Mouse (Mus musculus) midbrain, embryonic 11.5 days (tissue): Measurements from ENCODE around the gene Dnajc6. TPM values are rescaled to one million over a fixed set of nuclear protein-coding genes. Genes with fewer than 3 reads are reported as not detected.

Experiments used
- ATAC-seq: fragments of 200-750 bp; cut with Nextera tagmentation; 2 replicates; pipeline ENCODE4 v1.8.0; 2017; ENCODE audit warnings: moderate TSS enrichment, moderate library complexity; ENCODE audit not compliant: low FRiP score
- DNase-seq: peaks from one replicate; pipeline ENCODE4 v3.0.0; 2015; ENCODE audit warnings: low spot score; ENCODE audit errors: missing footprints
- H3K27ac ChIP-seq: fragments of 300-500 bp; sonication (generic); 2 replicates; pipeline ENCODE4 v1.5.1; 2014; ENCODE audit warnings: low read depth, low read length
- H3K27me3 ChIP-seq: fragments of 300-500 bp; sonication (generic); 2 replicates; pipeline ENCODE4 v1.6.1; 2014; ENCODE audit warnings: mild to moderate bottlenecking, low read length, moderate library complexity, mixed read lengths; ENCODE audit not compliant: control insufficient read depth, insufficient read depth
- H3K36me3 ChIP-seq: fragments of 300-500 bp; sonication (generic); 2 replicates; pipeline ENCODE4 v1.6.1; 2014; ENCODE audit warnings: mild to moderate bottlenecking, low read length, moderate library complexity, mixed read lengths; ENCODE audit not compliant: control insufficient read depth, insufficient read depth
- H3K4me1 ChIP-seq: fragments of 300-500 bp; sonication (generic); 2 replicates; pipeline ENCODE4 v1.6.1; 2014; ENCODE audit warnings: low read length; ENCODE audit not compliant: control insufficient read depth, insufficient read depth
- H3K4me2 ChIP-seq: fragments of 300-500 bp; sonication (generic); 2 replicates; pipeline ENCODE4 v1.6.1; 2014; ENCODE audit warnings: mild to moderate bottlenecking, moderate library complexity
- H3K4me3 ChIP-seq: fragments of 300-500 bp; sonication (generic); 2 replicates; pipeline ENCODE4 v1.5.1; 2014; ENCODE audit warnings: low read depth, low read length
- H3K9ac ChIP-seq: fragments of 300-500 bp; sonication (generic); 2 replicates; pipeline ENCODE4 v1.6.1; 2014; ENCODE audit warnings: low read length
- H3K9me3 ChIP-seq: fragments of 300-500 bp; sonication (generic); 2 replicates; pipeline ENCODE4 v1.6.1; 2016; ENCODE audit warnings: low read length; ENCODE audit not compliant: control insufficient read depth
- WGBS: fragments of 180-500 bp; shearing (Covaris S2); extraction: QIAGEN DNeasy Blood & Tissue Kit; methylation state at CpG from one replicate; pipeline ENCODE4 v1.1.7; 2014; 5-methylcytosine and 5-hydroxymethylcytosine counted together
- polyA plus RNA-seq: library from polyadenylated mRNA; unstranded; fragments of >200 nt; fragmentation: Nextera tagmentation; extraction: Ambion mirVana; gene quantifications from 2 replicates; pipeline ENCODE4 v1.2.1, GENCODE M21; 2014

The Dnajc6 gene
- polyA plus RNA-seq, 1 experiment from 2014 or later = 4.3 TPM

- no peaks in the 10 kb centered on the region for H3K9me3 ChIP-seq
- no peak overlapping the region for H3K4me3 ChIP-seq
- no peaks in the 10 kb centered on the region for H3K4me1 ChIP-seq
- WGBS = 77% methylated on average over 1 of the region's 1 CpGs
- H3K27me3 ChIP-seq = no peaks in the 10 kb centered on the region
- H3K9ac ChIP-seq = no peak overlapping the region
- DNase-seq = no peak
- no peak overlapping the region for H3K4me2 ChIP-seq
- H3K27ac ChIP-seq = no peak overlapping the region
- no peak for ATAC-seq
- no peaks in the 10 kb centered on the region for H3K36me3 ChIP-seq
Measured at GRCm38 (mm10) chr4:101460114-101460513, 36.3 kb upstream of the Dnajc6 start.

- 89% methylated on average over 2 of the region's 2 CpGs for WGBS
- Histone ChIP-seq H3K9me3 (no peaks in the 10 kb centered on the region), H3K27ac (no peak overlapping the region), H3K36me3 (no peaks in the 10 kb centered on the region), H3K4me3 (no peak overlapping the region), H3K27me3 (no peaks in the 10 kb centered on the region), H3K9ac (no peak overlapping the region), H3K4me2 (no peak overlapping the region), H3K4me1 (no peaks in the 10 kb centered on the region)
- DNase-seq = no peak
- ATAC-seq = no peak
Measured at GRCm38 (mm10) chr4:101462065-101462464, 34.4 kb upstream of the Dnajc6 start.

- Histone ChIP-seq H3K27ac (no peak overlapping the region), H3K4me2 (no peak overlapping the region), H3K9me3 (no peaks in the 10 kb centered on the region), H3K9ac (no peak overlapping the region), H3K27me3 (no peaks in the 10 kb centered on the region), H3K4me1 (no peaks in the 10 kb centered on the region), H3K36me3 (no peaks in the 10 kb centered on the region), H3K4me3 (no peak overlapping the region)
- ATAC-seq (no peak), DNase-seq (no peak)
- WGBS = 92% methylated on average over 3 of the region's 3 CpGs
Measured at GRCm38 (mm10) chr4:101466264-101466663, 30.2 kb upstream of the Dnajc6 start.

GRCm38 (mm10) chr4:101469242-101469641 is 27.2 kb upstream of the Dnajc6 start:
- Histone ChIP-seq H3K27ac (no peak overlapping the region), H3K9me3 (no peaks in the 10 kb centered on the region), H3K4me1 (no peaks in the 10 kb centered on the region), H3K9ac (no peak overlapping the region), H3K36me3 (no peaks in the 10 kb centered on the region), H3K4me3 (no peak overlapping the region), H3K4me2 (no peak overlapping the region), H3K27me3 (no peaks in the 10 kb centered on the region)
- no peak for DNase-seq
- ATAC-seq = no peak
- 91% methylated on average over 5 of the region's 5 CpGs for WGBS

GRCm38 (mm10) chr4:101470543-101470942 is 25.9 kb upstream of the Dnajc6 start:
- H3K27me3 ChIP-seq = no peaks in the 10 kb centered on the region
- 60% methylated on average over 5 of the region's 5 CpGs for WGBS

GRCm38 (mm10) chr4:101472767-101473166 is 23.7 kb upstream of the Dnajc6 start:
- Histone ChIP-seq H3K27me3 (no peaks in the 10 kb centered on the region), H3K9me3 (no peaks in the 10 kb centered on the region), H3K27ac (no peak overlapping the region), H3K9ac (no peak overlapping the region), H3K4me2 (no peak overlapping the region), H3K4me3 (no peak overlapping the region), H3K36me3 (no peaks in the 10 kb centered on the region), H3K4me1 (no peaks in the 10 kb centered on the region)
- DNase-seq (no peak), ATAC-seq (no peak)
- 89% methylated on average over 3 of the region's 3 CpGs for WGBS

More at GRCm38 (mm10) chr4:101470543-101470942, 25.9 kb upstream of the Dnajc6 start:
- no peak overlapping the region for H3K9ac ChIP-seq
- no peak for ATAC-seq
- H3K36me3 ChIP-seq = no peaks in the 10 kb centered on the region
- H3K9me3 ChIP-seq = no peaks in the 10 kb centered on the region
- no peak overlapping the region for H3K27ac ChIP-seq
- no peak overlapping the region for H3K4me2 ChIP-seq
- no peak for DNase-seq
- H3K4me1 ChIP-seq = no peaks in the 10 kb centered on the region
- H3K4me3 ChIP-seq = no peak overlapping the region

- Histone ChIP-seq H3K9me3 (no peaks in the 10 kb centered on the region), H3K36me3 (no peaks in the 10 kb centered on the region), H3K27me3 (peaks cover 6% of the 10 kb centered on the region; the same call in 1 of the 2 replicates), H3K4me2 (no peak overlapping the region), H3K4me3 (no peak overlapping the region), H3K9ac (no peak overlapping the region), H3K27ac (no peak overlapping the region), H3K4me1 (no peaks in the 10 kb centered on the region)
- ATAC-seq (no peak), DNase-seq (no peak)
- WGBS = 95% methylated on average over 8 of the region's 8 CpGs
Measured at GRCm38 (mm10) chr4:101490320-101490917, 6.0 kb upstream of the Dnajc6 start.

GRCm38 (mm10) chr4:101491704-101492103 is 4.7 kb upstream of the Dnajc6 start:
- no peak for ATAC-seq
- WGBS = 65% methylated on average over 6 of the region's 6 CpGs
- H3K9ac ChIP-seq = no peak overlapping the region
- H3K4me3 ChIP-seq = no peak overlapping the region
- H3K27me3 ChIP-seq = peaks cover 16% of the 10 kb centered on the region
- no peak overlapping the region for H3K27ac ChIP-seq
- H3K4me2 ChIP-seq = no peak overlapping the region
- no peaks in the 10 kb centered on the region for H3K36me3 ChIP-seq
- no peaks in the 10 kb centered on the region for H3K9me3 ChIP-seq
- H3K4me1 ChIP-seq = no peaks in the 10 kb centered on the region
- no peak for DNase-seq

GRCm38 (mm10) chr4:101493611-101494197 is 2.7 kb upstream of the Dnajc6 start:
- H3K27me3 ChIP-seq = peaks cover 35% of the 10 kb centered on the region
- no peaks in the 10 kb centered on the region for H3K36me3 ChIP-seq
- H3K4me3 ChIP-seq = no peak overlapping the region
- H3K9ac ChIP-seq = no peak overlapping the region
- ATAC-seq (no peak), DNase-seq (no peak)
- peaks cover 4% of the 10 kb centered on the region for H3K4me1 ChIP-seq
- no peak overlapping the region for H3K4me2 ChIP-seq
- no peak overlapping the region for H3K27ac ChIP-seq
- no peaks in the 10 kb centered on the region for H3K9me3 ChIP-seq
